ENCODE assay signal across 9 mouse cellular contexts in the genomic region with DNA sequence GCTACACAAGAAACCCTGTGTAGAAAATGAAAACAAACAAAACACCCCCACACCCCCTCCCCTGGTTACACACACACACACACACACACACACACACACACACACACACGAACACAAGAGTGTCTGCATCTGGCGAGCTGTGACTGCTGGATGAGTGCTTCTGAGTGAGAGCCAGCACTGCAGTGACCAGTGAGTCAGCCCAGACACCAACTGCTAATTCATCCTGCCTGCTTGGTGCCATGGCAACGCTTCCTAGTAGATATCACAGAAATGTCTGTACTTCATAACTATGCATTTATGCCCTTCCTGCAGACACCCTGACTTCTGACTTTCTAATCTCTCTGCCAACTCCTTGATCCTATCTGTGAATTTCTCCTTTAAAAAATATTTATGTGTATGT. TPM values are rescaled to one million over a fixed set of nuclear protein-coding genes. Genes with fewer than 3 reads are reported as not detected.
DNase-seq lines count a peak whose midpoint lies in the region; ATAC-seq and TF ChIP-seq lines count a peak whose summit lies in the region.
"Had no signal": no experiment of that assay in that cellular context is flagged by ENCODE, and none has a peak within 500 bp of the region (broad histone marks: within the 10 kb centered on the region; RNA-seq: fewer than 3 reads in every experiment).

No protein-coding gene starts in this region.

- no peaks in the 10 kb centered on the region for H3K27me3 ChIP-seq in lung, embryonic 16.5 days (ENCODE audit: control insufficient read depth, insufficient read depth, low read depth, low read length)
- H3K27me3 ChIP-seq in hindbrain, embryonic 12.5 days, result no peaks in the 10 kb centered on the region
- H3K27me3 ChIP-seq: hindbrain, embryonic 15.5 days had no signal

- no peaks in the 10 kb centered on the region for H3K36me3 ChIP-seq in lung, embryonic 16.5 days (ENCODE audit: control insufficient read depth, insufficient read depth, low read length)
- no peaks in the 10 kb centered on the region for H3K36me3 ChIP-seq in hindbrain, embryonic 12.5 days
- H3K36me3 ChIP-seq: hindbrain, embryonic 15.5 days had no signal

- H3K4me1 ChIP-seq in lung, embryonic 16.5 days (replicated peaks; ENCODE audit: control insufficient read depth, insufficient read depth, low read length), result 0 out of 2 replicates have a peak, but pooled peaks cover 4% of the 10 kb centered on the region
- H3K4me1 ChIP-seq in lung, adult 2 months (ENCODE audit: control insufficient read depth, insufficient read depth, low read length), result no peaks in the 10 kb centered on the region
- no peaks in the 10 kb centered on the region for H3K4me1 ChIP-seq in hindbrain, embryonic 12.5 days
- H3K4me1 ChIP-seq: hindbrain, embryonic 15.5 days had no signal

- 35% methylated on average over 3 of the region's 3 CpGs for WGBS in lung, embryonic 16.5 days
- 51% methylated on average over 3 of the region's 3 CpGs for WGBS in lung, adult 2 months
- 82% methylated on average over 3 of the region's 3 CpGs for WGBS in hindbrain, embryonic 12.5 days

- no peaks in the 10 kb centered on the region; the same call in 1 of the 2 replicates for H3K9me3 ChIP-seq in lung, embryonic 16.5 days (ENCODE audit: control insufficient read depth, low read length)
- no peaks in the 10 kb centered on the region for H3K9me3 ChIP-seq in hindbrain, embryonic 12.5 days (replicated peaks)
- H3K9me3 ChIP-seq: hindbrain, embryonic 15.5 days had no signal

- H3K4me2 ChIP-seq in lung, embryonic 16.5 days (ENCODE audit: low read depth, low read length), result no peak overlapping the region
- no peak overlapping the region for H3K4me2 ChIP-seq in hindbrain, embryonic 12.5 days (replicated peaks)
- H3K4me2 ChIP-seq: hindbrain, embryonic 15.5 days had no signal

- TF ChIP-seq CTCF in lung, adult 2 months (IDR thresholded peaks at IDR 0.05; ENCODE audit: insufficient read depth, low read length), result no peak
- TF ChIP-seq CTCF in brain, embryonic 14.5 days (IDR thresholded peaks at IDR 0.05; ENCODE audit: borderline replicate concordance, extremely low read depth, insufficient read depth, insufficient read length), result no peak

- no peak overlapping the region for H3K4me3 ChIP-seq in lung, embryonic 16.5 days (ENCODE audit: low read length)
- H3K4me3 ChIP-seq in lung, adult 2 months (replicated peaks; ENCODE audit: extremely low read depth, low read depth, low read length), result no peak overlapping the region
- H3K4me3 ChIP-seq in hindbrain, embryonic 12.5 days, result no peak overlapping the region
- H3K4me3 ChIP-seq: hindbrain, embryonic 15.5 days had no signal

- DNase-seq in frontal cortex, postnatal 25 days (ENCODE audit: low spot score in 2 of 2), result no peak
- no peak for DNase-seq in lung, adult 2 months
- peak; percentile 26 for DNase-seq in brain, embryonic 14.5 days (ENCODE audit: low read depth)
- no peak for DNase-seq in cerebellum, adult 18-20 months

- ATAC-seq in frontal cortex, adult (ENCODE audit: low TSS enrichment), result peak; percentile 81; the same call in 1 of the 2 replicates
- ATAC-seq in lung, embryonic 16.5 days (ENCODE audit: low read depth), result peak; percentile 23; the same call in 1 of the 2 replicates
- ATAC-seq in megakaryocyte progenitor cell, adult 5-6 weeks (replicated peaks; ENCODE audit: poor library complexity), result peak; percentile 69
- ATAC-seq in hindbrain, embryonic 12.5 days (ENCODE audit: low FRiP score), result no peak

- TF ChIP-seq POLR2A in lung, adult 2 months (IDR thresholded peaks at IDR 0.05; ENCODE audit: borderline replicate concordance, extremely low read depth, low read depth, low read length), result no peak
- no peak for TF ChIP-seq POLR2A in brain, embryonic 14.5 days (IDR thresholded peaks at IDR 0.05; ENCODE audit: borderline replicate concordance, extremely low read depth, insufficient read depth, insufficient read length, poor library complexity, severe bottlenecking)

- no peak overlapping the region for H3K27ac ChIP-seq in lung, embryonic 16.5 days (ENCODE audit: low read length)
- H3K27ac ChIP-seq in hindbrain, embryonic 12.5 days, result no peak overlapping the region
- H3K27ac ChIP-seq: hindbrain, embryonic 15.5 days had no signal

- no peak overlapping the region for H3K9ac ChIP-seq in lung, embryonic 16.5 days (ENCODE audit: low read length)
- no peak overlapping the region for H3K9ac ChIP-seq in hindbrain, embryonic 12.5 days
- H3K9ac ChIP-seq: hindbrain, embryonic 15.5 days had no signal

RNA-seq across cellular contexts. Expression of a gene that starts 48.3 kb away (rescaled TPM):
- 50.1 and 54.0 TPM in 2 replicates for polyA plus RNA-seq in lung, embryonic 16.5 days (2015; fragmentation: Nextera tagmentation; extraction: Ambion mirVana)
- 0.28 and 0.46 TPM in 2 replicates for polyA plus RNA-seq in lung, adult 2 months (2012; rRNA removed)
- polyA plus RNA-seq in brain, embryonic 14.5 days (2012; rRNA removed), result 8.0 and 12.0 TPM in 2 replicates
- total RNA-seq in megakaryocyte progenitor cell, adult 5-6 weeks (2015), result 90.8 and 98.8 TPM in 2 replicates
- total RNA-seq in megakaryocyte progenitor cell, adult 5-6 weeks (2017), result 54.4 and 77.3 TPM in 2 replicates
- 38.9 and 39.9 TPM in 2 replicates for polyA plus RNA-seq in hindbrain, embryonic 12.5 days (2016; fragmentation: Nextera tagmentation; extraction: Ambion mirVana)

RNA-seq across cellular contexts. Expression of a gene that starts 48.3 kb away (rescaled TPM):
- 51.7 and 54.7 TPM in 2 replicates for polyA plus RNA-seq in lung, embryonic 16.5 days (2015; fragmentation: Nextera tagmentation; extraction: Ambion mirVana)
- 15.3 and 17.4 TPM in 2 replicates for polyA plus RNA-seq in lung, adult 2 months (2012; rRNA removed)
- 48.7 and 50.8 TPM in 2 replicates for polyA plus RNA-seq in brain, embryonic 14.5 days (2012; rRNA removed)
- 37.0 and 39.8 TPM in 2 replicates for total RNA-seq in megakaryocyte progenitor cell, adult 5-6 weeks (2015)
- 63.1 and 69.2 TPM in 2 replicates for total RNA-seq in megakaryocyte progenitor cell, adult 5-6 weeks (2017)
- 64.4 and 68.4 TPM in 2 replicates for polyA plus RNA-seq in hindbrain, embryonic 12.5 days (2016; fragmentation: Nextera tagmentation; extraction: Ambion mirVana)
